Mouse (Mus musculus) myocyte (in vitro differentiated cells): ENCODE measurements at regions not wholly inside any gene's neighbourhood (a gene's known extent, or its start where the extent isn't known, plus 50 kb on each side); places are given as distances from the start of the nearest gene placed in this dataset.

Source experiments
- CEBPB ChIP-seq: IDR thresholded peaks from 2 replicates; pipeline ENCODE4 v1.6.1; 2011; ENCODE audit warnings: mild to moderate bottlenecking, moderate library complexity; ENCODE audit not compliant: poor library complexity, insufficient read depth, severe bottlenecking
- E2F4 ChIP-seq: IDR thresholded peaks from one replicate; pipeline ENCODE4 v1.6.1; 2011; ENCODE audit warnings: mild to moderate bottlenecking, control low read depth, moderate library complexity; ENCODE audit not compliant: insufficient read depth
- MAX ChIP-seq: IDR thresholded peaks from one replicate; pipeline ENCODE4 v1.6.1; 2011; ENCODE audit warnings: low read depth, mild to moderate bottlenecking, control low read depth
- MYOD1 ChIP-seq, 3 experiments: IDR thresholded peaks; one replicate each; pipeline ENCODE4 v1.6.1; 2011; ENCODE audit warnings: control low read depth in 2 of 3, low read depth in 2 of 3, mild to moderate bottlenecking in 2 of 3, moderate library complexity in 1 of 3; ENCODE audit not compliant: insufficient read length in 2 of 3, control insufficient read depth in 1 of 3
- POLR2A ChIP-seq: IDR thresholded peaks from one replicate; pipeline ENCODE4 v1.6.1; 2011; ENCODE audit warnings: low read depth, mild to moderate bottlenecking, control low read depth, moderate library complexity; ENCODE audit not compliant: insufficient read length
- SRF ChIP-seq: IDR thresholded peaks from one replicate; pipeline ENCODE4 v1.6.1; 2011; ENCODE audit warnings: low read depth; ENCODE audit not compliant: control insufficient read depth, insufficient read length
- TCF12 ChIP-seq: IDR thresholded peaks from one replicate; pipeline ENCODE4 v1.6.1; 2011; ENCODE audit warnings: mild to moderate bottlenecking, control low read depth; ENCODE audit not compliant: poor library complexity, insufficient read depth, severe bottlenecking
- TCF3 ChIP-seq: IDR thresholded peaks from one replicate; pipeline ENCODE4 v1.6.1; 2011; ENCODE audit warnings: low read depth, control low read depth; ENCODE audit not compliant: insufficient read length
- USF1 ChIP-seq: IDR thresholded peaks from one replicate; pipeline ENCODE4 v1.6.1; 2011; ENCODE audit warnings: low read depth, mild to moderate bottlenecking, control low read depth, moderate library complexity

- TF ChIP-seq POLR2A, result no peak
- TF ChIP-seq USF1, result no peak
- TF ChIP-seq TCF12, result no peak
- no peak for TF ChIP-seq E2F4
- no peak for TF ChIP-seq TCF3
- TF ChIP-seq CEBPB, result no peak
- TF ChIP-seq MYOD1 (IDR thresholded peaks at IDR 0.05; ENCODE audit: control insufficient read depth in 1 of 3, insufficient read length in 2 of 3, low read depth in 2 of 3), result no peak
- no peak for TF ChIP-seq SRF
- no peak for TF ChIP-seq MAX
Measured at GRCm38 (mm10) chr4:75449478-75449877, 171.4 kb upstream of the Dmac1 start.
